In the genomic region with DNA sequence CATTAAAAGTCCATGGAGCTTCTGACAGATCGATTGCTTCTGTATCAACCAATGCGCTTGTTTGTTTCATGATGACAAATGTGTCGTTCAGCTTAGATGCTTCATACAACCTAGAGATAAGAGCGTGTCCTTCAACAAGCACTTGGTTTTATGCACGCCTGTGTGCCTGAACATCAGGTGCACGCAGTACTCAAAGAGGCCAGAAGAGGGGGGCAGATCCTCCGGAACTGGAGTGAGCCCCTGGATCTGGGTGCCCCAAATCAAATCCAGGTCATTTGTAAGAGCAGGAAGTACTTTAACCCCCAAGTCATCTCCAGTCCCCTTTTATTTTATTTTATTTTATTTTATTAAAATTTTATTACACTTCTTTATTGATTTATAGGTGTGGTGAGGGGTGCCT, we compare ENCODE assay signal across 9 mouse cellular contexts.
DNase-seq lines count a peak whose midpoint lies in the region; ATAC-seq and TF ChIP-seq lines count a peak whose summit lies in the region.
"Had no signal": no experiment of that assay in that cellular context is flagged by ENCODE, and none has a peak within 500 bp of the region (broad histone marks: within the 10 kb centered on the region; RNA-seq: fewer than 3 reads in every experiment).

No protein-coding gene starts in this region.

- H3K4me1 ChIP-seq in kidney, embryonic 14.5 days (ENCODE audit: control insufficient read depth, insufficient read depth, low read length) = no peaks in the 10 kb centered on the region
- H3K4me1 ChIP-seq in E14TG2a.4 (replicated peaks; ENCODE audit: low read depth, low read length) = no peaks in the 10 kb centered on the region
- H3K4me1 ChIP-seq: limb, embryonic 15.5 days had no signal

- TF ChIP-seq CTCF in E14TG2a.4 (conservative IDR thresholded peaks at IDR 0.05; ENCODE audit: low read length) = peak; percentile 76

- H3K27me3 ChIP-seq in kidney, embryonic 14.5 days (ENCODE audit: control insufficient read depth, insufficient read depth, low read length) = no peaks in the 10 kb centered on the region
- no peaks in the 10 kb centered on the region for H3K27me3 ChIP-seq in E14TG2a.4 (ENCODE audit: insufficient read depth, low read length)
- H3K27me3 ChIP-seq: heart, embryonic 12.5 days; limb, embryonic 15.5 days had no signal

- peak; percentile 30 for DNase-seq in kidney, adult 9 months
- peak; percentile 41 for DNase-seq in A20 (ENCODE audit: low read depth, low spot score)
- DNase-seq in kidney, postnatal 14 days = peak; percentile 5
- no peak for DNase-seq in frontal cortex, postnatal 25 days (ENCODE audit: low spot score in 2 of 2)
- no peak for DNase-seq in frontal cortex, postnatal 36 days (ENCODE audit: low spot score in 2 of 2)

- no peak overlapping the region for H3K9ac ChIP-seq in kidney, embryonic 14.5 days (ENCODE audit: low read depth, low read length)
- H3K9ac ChIP-seq: heart, embryonic 12.5 days; limb, embryonic 15.5 days had no signal

- H3K4me2 ChIP-seq in kidney, embryonic 14.5 days (replicated peaks; ENCODE audit: low read depth, low read length) = no peak overlapping the region
- H3K4me2 ChIP-seq: heart, embryonic 12.5 days; limb, embryonic 15.5 days had no signal

- no peak overlapping the region for H3K27ac ChIP-seq in kidney, embryonic 14.5 days (ENCODE audit: low read depth, low read length)
- H3K27ac ChIP-seq: limb, embryonic 15.5 days had no signal

- WGBS in kidney, embryonic 14.5 days = 77% methylated on average over 7 of the region's 7 CpGs

- H3K4me3 ChIP-seq in kidney, embryonic 14.5 days (ENCODE audit: low read length) = no peak overlapping the region
- H3K4me3 ChIP-seq in E14TG2a.4 (replicated peaks; ENCODE audit: low read length) = no peak overlapping the region
- H3K4me3 ChIP-seq: heart, embryonic 12.5 days; limb, embryonic 15.5 days had no signal

- H3K36me3 ChIP-seq in kidney, embryonic 14.5 days (ENCODE audit: control insufficient read depth, insufficient read depth, low read length) = no peaks in the 10 kb centered on the region
- H3K36me3 ChIP-seq in E14TG2a.4 (ENCODE audit: insufficient read depth, low read length) = no peaks in the 10 kb centered on the region
- H3K36me3 ChIP-seq: limb, embryonic 15.5 days had no signal

- no peaks in the 10 kb centered on the region for H3K9me3 ChIP-seq in kidney, embryonic 14.5 days (ENCODE audit: control insufficient read depth, low read length)
- no peaks in the 10 kb centered on the region for H3K9me3 ChIP-seq in E14TG2a.4 (ENCODE audit: low read length)
- H3K9me3 ChIP-seq: heart, embryonic 12.5 days; limb, embryonic 15.5 days had no signal

- no peak for ATAC-seq in kidney, embryonic 14.5 days (ENCODE audit: low FRiP score, low TSS enrichment)

Comparison
In these comparisons a context has a peak if more than half of its experiments do, and no peak if none do; other contexts are left out.
1. DNase-seq: peak in kidney, adult 9 months (single experiment), A20 (single experiment) and kidney, postnatal 14 days (single experiment); none in frontal cortex, postnatal 25 days (0 of 2) and frontal cortex, postnatal 36 days (0 of 2).